Mouse (Mus musculus) heart, embryonic 13.5 days (tissue): ENCODE data around the gene Ugt1a8. TPM values are rescaled to one million over a fixed set of nuclear protein-coding genes. Genes with fewer than 3 reads are reported as not detected.
"Not testable (repeated sequence)": the region's sequence is repeated elsewhere in the genome, so short reads cannot be mapped to it uniquely, and the experiment has no call there.

Experiments
- ATAC-seq: fragments of 200-750 bp; cut with Nextera tagmentation; 2 replicates; pipeline ENCODE4 v1.8.0; 2017; ENCODE audit warnings: moderate TSS enrichment; ENCODE audit not compliant: insufficient number of reproducible peaks, low FRiP score, low TSS enrichment; ENCODE audit errors: extremely low read depth
- H3K27ac ChIP-seq: fragments of 300-500 bp; sonication (generic); replicated peaks from 2 replicates; pipeline ENCODE4 v1.5.1; 2015; ENCODE audit warnings: moderate library complexity, mild to moderate bottlenecking, inconsistent platforms
- H3K27me3 ChIP-seq: fragments of 300-500 bp; sonication (generic); replicated peaks from 2 replicates; pipeline ENCODE4 v1.6.1; 2015; ENCODE audit warnings: mild to moderate bottlenecking, inconsistent platforms
- H3K36me3 ChIP-seq: fragments of 300-500 bp; sonication (generic); 2 replicates; pipeline ENCODE4 v1.6.1; 2015; ENCODE audit warnings: mild to moderate bottlenecking, inconsistent platforms
- H3K4me1 ChIP-seq: fragments of 300-500 bp; sonication (generic); 2 replicates; pipeline ENCODE4 v1.6.1; 2015; ENCODE audit warnings: inconsistent platforms
- H3K4me2 ChIP-seq: fragments of 300-500 bp; sonication (generic); 2 replicates; pipeline ENCODE4 v1.6.1; 2015; ENCODE audit warnings: inconsistent platforms, mild to moderate bottlenecking, moderate library complexity
- H3K4me3 ChIP-seq: fragments of 300-500 bp; sonication (generic); 2 replicates; pipeline ENCODE4 v1.5.1; 2015; ENCODE audit warnings: moderate library complexity, mild to moderate bottlenecking, inconsistent platforms
- H3K9ac ChIP-seq: fragments of 300-500 bp; sonication (generic); 2 replicates; pipeline ENCODE4 v1.6.1; 2015; ENCODE audit warnings: inconsistent platforms, mild to moderate bottlenecking, moderate library complexity
- H3K9me3 ChIP-seq: fragments of 300-500 bp; sonication (generic); 2 replicates; pipeline ENCODE4 v1.6.1; 2016; ENCODE audit warnings: inconsistent platforms
- WGBS: fragments of 180-500 bp; shearing (Covaris S2); methylation state at CpG from one replicate; pipeline ENCODE4 v1.1.7; 2015; ENCODE audit warnings: mixed read lengths; 5-methylcytosine and 5-hydroxymethylcytosine counted together
- polyA plus RNA-seq: library from polyadenylated mRNA; unstranded; fragments of >200 nt; fragmentation: Nextera tagmentation; extraction: Ambion mirVana; gene quantifications from 2 replicates; pipeline ENCODE4 v1.2.1, GENCODE M21; 2015

Gene Ugt1a8
- polyA plus RNA-seq, 1 experiment from 2014 or later, result not detected

DNA sequence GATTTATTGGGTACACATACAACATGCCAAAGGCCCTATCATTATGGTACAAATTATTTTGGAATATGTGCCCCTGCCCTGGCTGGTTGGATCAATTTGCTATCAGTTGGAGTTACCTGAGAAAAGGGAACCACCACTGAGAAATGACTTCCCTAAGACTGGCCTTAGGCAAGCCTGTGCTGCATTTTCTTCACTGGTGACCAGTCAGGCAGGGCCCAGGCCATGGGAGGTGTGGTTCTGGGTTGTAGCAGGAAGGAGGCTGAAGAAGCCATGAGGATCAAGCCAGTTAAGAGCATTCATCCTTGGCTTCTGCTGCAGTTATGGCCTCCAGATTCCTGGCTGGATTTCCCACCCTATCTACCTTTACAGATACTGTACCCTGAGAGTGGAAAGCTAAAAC, 4.7 kb downstream of the Ugt1a8 start:
- no peak for ATAC-seq
- Histone ChIP-seq H3K4me3 (no peak overlapping the region), H3K36me3 (no peaks in the 10 kb centered on the region), H3K4me1 (no peaks in the 10 kb centered on the region), H3K4me2 (no peak overlapping the region), H3K27ac (no peak overlapping the region), H3K9me3 (no peaks in the 10 kb centered on the region), H3K27me3 (no peaks in the 10 kb centered on the region), H3K9ac (no peak overlapping the region)

- not testable (repeated sequence) for ATAC-seq, H3K4me1 ChIP-seq, H3K4me3 ChIP-seq, H3K9me3 ChIP-seq, H3K4me2 ChIP-seq, H3K36me3 ChIP-seq, H3K27me3 ChIP-seq, H3K27ac ChIP-seq, H3K9ac ChIP-seq
- 65% methylated on average over 3 of the region's 3 CpGs for WGBS
Measured at GRCm38 (mm10) chr1:88094270-88094676, 6.7 kb downstream of the Ugt1a8 start.

GRCm38 (mm10) chr1:88094941-88095492, 7.4 kb downstream of the Ugt1a8 start, which contains the start of gene Ugt1a7c:
TSS of gene Ugt1a7c (plus strand) at chr1:88095062.
- H3K4me2 ChIP-seq, result peak within 1 kb of the TSS; percentile 32; the same call in 1 of the 2 replicates
- no peaks in the 10 kb centered on the region for H3K9me3 ChIP-seq
- no peaks in the 10 kb centered on the region for H3K27me3 ChIP-seq
- H3K4me1 ChIP-seq, result no peaks in the 10 kb centered on the region
- H3K27ac ChIP-seq, result peak within 1 kb of the TSS; percentile 58
- no peaks in the 10 kb centered on the region for H3K36me3 ChIP-seq
- no peak within 1 kb of the TSS for H3K4me3 ChIP-seq
- WGBS, result 62% methylated on average over 10 of the region's 10 CpGs
- no peak within 1 kb of the TSS for H3K9ac ChIP-seq
- ATAC-seq, result no peak

DNA sequence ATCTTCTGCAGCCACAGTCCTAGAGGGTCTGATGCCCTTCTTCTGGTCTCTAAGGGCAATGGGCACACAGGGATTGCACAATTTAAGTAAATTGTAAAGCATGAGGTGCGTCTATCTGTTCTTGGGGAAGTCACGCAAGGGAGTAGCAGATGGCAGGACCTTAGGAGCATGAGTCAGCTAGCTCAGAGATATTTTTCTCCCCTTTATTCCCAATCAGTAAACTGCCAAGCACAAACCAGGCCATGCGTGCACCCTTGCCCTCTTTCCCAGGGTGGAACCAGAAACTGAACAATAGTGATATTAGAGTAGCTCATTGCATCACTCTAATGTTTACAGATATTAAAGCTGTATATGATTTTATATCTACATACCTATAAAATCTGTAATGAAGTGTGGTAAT, 10.9 kb downstream of the Ugt1a8 start:
- H3K4me3 ChIP-seq, H3K9me3 ChIP-seq, ATAC-seq, H3K4me2 ChIP-seq, H3K27me3 ChIP-seq, H3K9ac ChIP-seq, H3K4me1 ChIP-seq, H3K36me3 ChIP-seq, H3K27ac ChIP-seq: not testable (repeated sequence)
- WGBS, result 71% methylated on average over 3 of the region's 3 CpGs

DNA sequence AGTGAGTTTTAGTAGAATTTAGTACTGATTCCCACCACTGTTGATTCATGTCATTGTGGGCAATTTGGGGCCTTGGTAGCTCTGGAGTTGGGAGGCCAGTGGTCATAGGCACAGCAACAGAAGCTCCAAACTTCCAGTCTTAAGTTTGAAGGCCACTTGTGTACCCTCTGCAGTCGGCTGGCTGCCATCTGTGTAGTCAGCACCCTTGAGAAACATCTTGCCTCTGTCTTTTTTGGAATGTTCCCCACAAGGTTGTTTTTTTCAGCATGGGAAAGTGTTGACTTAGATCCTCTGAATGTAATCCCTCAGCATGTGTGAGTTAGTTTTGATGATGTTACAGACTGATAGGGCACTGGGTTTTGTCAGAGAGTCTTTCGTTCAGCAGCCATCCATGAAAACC, 12.1 kb downstream of the Ugt1a8 start:
- ATAC-seq, result not testable (repeated sequence)
- WGBS, result 60% methylated on average over 2 of the region's 2 CpGs

GRCm38 (mm10) chr1:88103019-88103418, 15.4 kb downstream of the Ugt1a8 start, which contains the start of gene Ugt1a6b:
TSS of gene Ugt1a6b (plus strand) at chr1:88103252.
- H3K4me3 ChIP-seq, H3K9ac ChIP-seq, ATAC-seq, H3K36me3 ChIP-seq, H3K9me3 ChIP-seq, H3K27me3 ChIP-seq, H3K4me2 ChIP-seq, H3K4me1 ChIP-seq, H3K27ac ChIP-seq: not testable (repeated sequence)
- WGBS, result 39% methylated on average over 3 of the region's 3 CpGs

More for the DNA sequence above, 12.1 kb downstream of the Ugt1a8 start:
- H3K4me1 ChIP-seq, H3K9me3 ChIP-seq, H3K4me2 ChIP-seq, H3K27me3 ChIP-seq, H3K4me3 ChIP-seq, H3K9ac ChIP-seq, H3K36me3 ChIP-seq, H3K27ac ChIP-seq: not testable (repeated sequence)

DNA sequence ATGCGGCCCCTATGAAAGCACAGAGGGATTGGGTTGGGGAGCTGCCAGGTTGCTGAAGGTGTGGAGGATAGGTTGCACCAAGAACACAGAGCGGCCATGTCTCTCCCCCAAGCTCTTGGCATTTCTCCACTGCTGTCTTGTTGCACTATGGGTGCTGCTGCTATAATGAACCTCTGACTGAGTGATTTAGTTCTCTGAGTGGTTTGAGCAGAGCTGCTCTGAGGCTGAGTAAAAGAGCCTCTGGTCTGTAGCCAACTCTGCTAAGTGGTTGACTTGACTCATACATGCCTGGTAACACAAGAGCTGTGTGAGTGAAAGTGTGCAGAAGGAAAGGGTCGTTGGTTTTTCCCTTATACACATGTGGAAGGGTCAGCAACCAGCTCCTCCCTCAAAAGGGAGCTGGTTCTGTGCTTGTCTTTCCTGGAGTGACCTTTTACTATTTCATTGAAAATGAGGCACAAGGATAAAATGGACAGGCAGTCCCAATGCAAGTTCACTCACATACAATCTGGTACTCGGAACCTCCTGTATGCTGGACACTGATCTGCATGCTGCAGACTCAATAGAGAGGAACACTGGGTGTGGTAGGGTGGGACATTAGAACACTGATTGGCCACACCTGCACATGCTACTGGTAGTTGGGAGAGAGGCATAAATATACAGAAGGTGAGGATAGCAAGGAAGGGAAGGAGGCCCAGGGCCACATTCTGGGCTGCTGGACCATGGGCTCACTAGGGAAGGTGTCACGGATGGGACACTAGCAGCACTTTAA, 16.3 kb downstream of the Ugt1a8 start:
- H3K27ac ChIP-seq, H3K27me3 ChIP-seq, H3K36me3 ChIP-seq, H3K4me2 ChIP-seq, H3K4me1 ChIP-seq, ATAC-seq, H3K4me3 ChIP-seq, H3K9me3 ChIP-seq, H3K9ac ChIP-seq: not testable (repeated sequence)
- WGBS, result 69% methylated on average over 5 of the region's 5 CpGs

DNA sequence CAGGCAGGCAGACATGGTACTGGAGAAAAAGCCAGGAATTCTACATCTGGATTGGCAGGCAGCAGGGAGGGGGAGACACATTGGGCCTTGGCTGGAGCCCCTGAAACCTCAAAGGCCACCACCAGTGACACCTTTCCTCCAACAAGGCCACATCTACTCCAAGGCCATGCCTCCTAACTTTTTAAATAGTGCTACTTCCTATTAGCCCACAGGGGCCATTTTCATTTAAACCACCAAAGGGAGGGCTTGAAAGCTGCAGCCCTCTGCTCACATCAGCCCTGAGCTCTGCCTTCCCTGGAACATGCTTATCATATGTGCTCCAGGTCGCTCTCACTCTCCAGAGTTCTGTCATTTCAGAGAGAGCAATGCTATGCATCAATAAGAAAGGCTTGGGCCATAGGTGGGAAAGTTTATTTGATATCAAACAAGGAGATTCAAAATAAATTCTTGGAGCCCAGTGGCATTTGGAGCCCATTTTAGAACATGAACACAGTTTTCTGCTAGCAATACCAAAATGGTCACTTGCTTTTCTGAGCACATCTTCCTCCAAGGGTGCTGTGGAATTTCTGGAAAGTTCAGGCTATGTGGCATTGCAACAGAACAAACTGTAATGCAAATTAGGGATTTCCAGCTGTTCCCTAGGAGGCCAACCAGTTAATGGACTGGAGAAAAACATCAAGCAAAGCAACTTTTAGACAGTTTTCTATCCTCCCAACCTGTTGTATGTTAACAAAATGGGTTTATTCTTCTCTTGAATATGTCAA, 17.2 kb downstream of the Ugt1a8 start:
- Histone ChIP-seq H3K27me3 (no peaks in the 10 kb centered on the region), H3K4me3 (no peak overlapping the region), H3K9me3 (no peaks in the 10 kb centered on the region), H3K9ac (no peak overlapping the region), H3K4me2 (no peak overlapping the region), H3K36me3 (no peaks in the 10 kb centered on the region), H3K4me1 (no peaks in the 10 kb centered on the region), H3K27ac (no peak overlapping the region)
- ATAC-seq, result no peak
- 84% methylated on average over 1 of the region's 1 CpGs for WGBS

DNA sequence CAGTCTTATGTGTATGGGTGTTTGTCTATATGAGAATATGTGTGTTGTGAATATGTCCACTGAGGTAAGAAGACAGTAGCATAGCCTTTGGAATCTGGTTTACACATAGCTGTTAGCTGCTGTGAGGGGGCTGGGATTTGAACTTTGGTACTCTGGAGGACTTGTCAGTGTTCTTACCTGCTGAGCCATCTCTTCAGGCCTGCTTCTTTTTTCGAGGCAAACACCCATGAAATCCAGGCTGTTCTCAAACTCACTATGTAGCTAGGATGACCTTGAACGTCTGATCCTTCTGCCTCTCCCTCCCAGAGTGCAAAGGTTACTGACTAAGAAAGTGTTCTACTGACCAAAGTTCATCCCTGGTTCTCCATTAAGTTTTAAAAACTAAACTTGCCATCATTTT, 18.0 kb downstream of the Ugt1a8 start:
- Histone ChIP-seq H3K36me3 (no peaks in the 10 kb centered on the region), H3K4me1 (no peaks in the 10 kb centered on the region), H3K27ac (no peak overlapping the region), H3K4me2 (no peak overlapping the region), H3K9me3 (no peaks in the 10 kb centered on the region), H3K4me3 (no peak overlapping the region), H3K9ac (no peak overlapping the region), H3K27me3 (no peaks in the 10 kb centered on the region)
- WGBS, result 57% methylated on average over 2 of the region's 2 CpGs
- no peak for ATAC-seq

GRCm38 (mm10) chr1:88109027-88109557, 21.5 kb downstream of the Ugt1a8 start:
- H3K9me3 ChIP-seq, H3K27me3 ChIP-seq, ATAC-seq, H3K27ac ChIP-seq, H3K4me2 ChIP-seq, H3K9ac ChIP-seq, H3K36me3 ChIP-seq, H3K4me3 ChIP-seq, H3K4me1 ChIP-seq: not testable (repeated sequence)
- 62% methylated on average over 2 of the region's 2 CpGs for WGBS

- not testable (repeated sequence) for ATAC-seq, H3K27me3 ChIP-seq, H3K4me1 ChIP-seq, H3K9me3 ChIP-seq, H3K4me3 ChIP-seq, H3K27ac ChIP-seq, H3K36me3 ChIP-seq, H3K9ac ChIP-seq, H3K4me2 ChIP-seq
- 68% methylated on average over 2 of the region's 2 CpGs for WGBS
Measured at GRCm38 (mm10) chr1:88109604-88110003, 22.0 kb downstream of the Ugt1a8 start.
